Mouse (Mus musculus) embryonic facial prominence, embryonic 12.5 days (tissue): ENCODE results near the gene Atxn2. TPM values are rescaled to one million over a fixed set of nuclear protein-coding genes. Genes with fewer than 3 reads are reported as not detected.
"Not testable (repeated sequence)": the region's sequence is repeated elsewhere in the genome, so short reads cannot be mapped to it uniquely, and the experiment has no call there.

Source experiments
- ATAC-seq: fragments of 200-750 bp; cut with Nextera tagmentation; 2 replicates; pipeline ENCODE4 v1.8.0; 2017; ENCODE audit not compliant: insufficient number of reproducible peaks, insufficient read depth, low FRiP score, low TSS enrichment
- H3K27ac ChIP-seq: fragments of 300-500 bp; sonication (generic); 2 replicates; pipeline ENCODE4 v1.5.1; 2016; ENCODE audit warnings: mild to moderate bottlenecking
- H3K27me3 ChIP-seq: fragments of 300-500 bp; sonication (generic); 2 replicates; pipeline ENCODE4 v1.6.1; 2016; ENCODE audit warnings: mild to moderate bottlenecking, moderate library complexity
- H3K36me3 ChIP-seq: fragments of 300-500 bp; sonication (generic); 2 replicates; pipeline ENCODE4 v1.6.1; 2016; ENCODE audit warnings: mild to moderate bottlenecking
- H3K4me1 ChIP-seq: fragments of 300-500 bp; sonication (generic); 2 replicates; pipeline ENCODE4 v1.6.1; 2016
- H3K4me2 ChIP-seq: fragments of 300-500 bp; sonication (generic); replicated peaks from 2 replicates; pipeline ENCODE4 v1.6.1; 2016; ENCODE audit warnings: mild to moderate bottlenecking, moderate library complexity
- H3K4me3 ChIP-seq: fragments of 300-500 bp; sonication (generic); 2 replicates; pipeline ENCODE4 v1.5.1; 2016; ENCODE audit warnings: mild to moderate bottlenecking
- H3K9ac ChIP-seq: fragments of 300-500 bp; sonication (generic); 2 replicates; pipeline ENCODE4 v1.6.1; 2016; ENCODE audit warnings: mild to moderate bottlenecking, moderate library complexity
- H3K9me3 ChIP-seq: fragments of 300-500 bp; sonication (generic); 2 replicates; pipeline ENCODE4 v1.6.1; 2016; ENCODE audit warnings: mild to moderate bottlenecking, moderate library complexity
- WGBS: fragments of 180-500 bp; shearing (Covaris S2); methylation state at CpG from one replicate; pipeline ENCODE4 v1.1.7; 2016; 5-methylcytosine and 5-hydroxymethylcytosine counted together
- polyA plus RNA-seq: library from polyadenylated mRNA; unstranded; fragments of >200 nt; fragmentation: Nextera tagmentation; extraction: Ambion mirVana; gene quantifications from 2 replicates; pipeline ENCODE4 v1.2.1, GENCODE M21; 2016

The Atxn2 gene
- polyA plus RNA-seq, 1 experiment from 2014 or later = 72.3 TPM

DNA sequence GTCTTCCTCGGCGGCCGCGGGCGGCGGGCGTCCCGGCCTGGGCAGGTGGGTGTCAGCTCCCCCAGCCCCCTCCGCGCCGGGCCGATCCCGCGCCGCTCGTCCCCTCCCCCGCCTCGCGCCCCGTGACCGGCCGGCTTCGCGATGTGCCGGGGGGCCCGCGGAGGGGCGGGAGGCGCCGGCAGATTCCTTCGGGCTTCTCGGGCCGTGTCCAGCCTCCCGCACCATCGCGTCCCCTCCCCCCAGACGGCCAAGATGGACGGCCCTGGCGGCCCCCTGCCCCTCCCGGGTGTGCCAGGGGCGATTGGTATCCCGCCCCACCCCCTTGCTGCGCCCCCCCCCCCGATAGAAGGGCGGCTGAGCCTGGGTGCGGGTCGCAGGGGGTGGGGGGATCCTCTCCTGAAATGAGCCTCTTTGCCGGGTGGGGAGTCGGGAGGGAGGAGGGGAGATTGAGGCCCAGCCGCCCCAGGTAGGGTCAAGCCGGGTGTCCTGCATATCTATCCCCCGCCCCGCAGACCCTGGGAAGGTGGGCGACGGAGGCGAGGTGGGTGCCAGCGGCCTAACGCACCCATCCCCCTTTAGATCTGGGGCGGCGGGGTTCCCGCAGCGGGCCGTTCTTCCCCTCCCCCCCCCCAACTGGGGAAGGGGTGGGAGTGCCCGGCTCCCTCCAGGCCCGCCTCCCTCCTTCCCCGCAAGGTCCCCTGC lies 1.2 kb downstream of the Atxn2 start:
- H3K36me3 ChIP-seq = no peaks in the 10 kb centered on the region
- under 1% methylated on average over 58 of the region's 66 CpGs for WGBS
- no peaks in the 10 kb centered on the region for H3K27me3 ChIP-seq
- ATAC-seq = no peak; the same call in 1 of the 2 replicates
- peak overlapping the region; percentile 84 for H3K4me3 ChIP-seq
- peak overlapping the region; percentile 89 for H3K4me2 ChIP-seq
- peak overlapping the region; percentile 97 for H3K9ac ChIP-seq
- no peaks in the 10 kb centered on the region for H3K9me3 ChIP-seq
- peak overlapping the region; percentile 98 for H3K27ac ChIP-seq
- H3K4me1 ChIP-seq = peaks cover 25% of the 10 kb centered on the region

DNA sequence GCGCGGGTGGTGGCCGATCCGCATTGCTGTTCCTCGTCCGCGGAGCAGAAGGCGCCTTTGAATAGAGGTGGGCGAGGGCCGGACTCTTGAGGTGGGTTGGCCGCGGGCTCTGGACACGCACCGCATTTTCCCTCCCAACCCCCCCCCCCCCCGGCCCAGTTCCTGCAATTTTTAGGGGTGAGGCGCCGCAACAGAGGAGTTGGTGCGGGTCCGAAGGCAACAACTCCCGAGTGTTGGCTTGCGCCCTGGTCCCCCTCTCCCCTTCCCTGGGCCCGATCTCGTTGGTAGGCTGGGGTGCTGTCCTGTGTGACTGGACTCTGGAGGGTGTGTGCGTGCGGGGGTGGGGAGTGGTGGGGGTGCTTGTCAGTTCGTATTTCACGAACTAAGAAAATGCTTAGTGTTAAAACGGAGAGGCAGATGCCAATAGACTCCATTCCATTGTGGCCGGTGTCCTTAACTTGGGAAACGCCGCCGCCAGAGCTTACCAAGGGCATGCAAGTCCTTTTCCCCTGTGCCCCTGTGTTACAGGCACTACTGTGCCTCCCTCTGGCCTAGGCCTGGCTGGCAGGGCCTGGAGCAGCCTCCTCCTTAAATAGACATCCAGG lies 1.9 kb downstream of the Atxn2 start:
- Histone ChIP-seq H3K27ac (peak overlapping the region; percentile 98), H3K4me2 (peak overlapping the region; percentile 89), H3K9me3 (no peaks in the 10 kb centered on the region), H3K36me3 (no peaks in the 10 kb centered on the region), H3K4me1 (peaks cover 25% of the 10 kb centered on the region), H3K9ac (peak overlapping the region; percentile 97), H3K4me3 (peak overlapping the region; percentile 84), H3K27me3 (no peaks in the 10 kb centered on the region)
- under 1% methylated on average over 32 of the region's 32 CpGs for WGBS
- ATAC-seq = no peak

DNA sequence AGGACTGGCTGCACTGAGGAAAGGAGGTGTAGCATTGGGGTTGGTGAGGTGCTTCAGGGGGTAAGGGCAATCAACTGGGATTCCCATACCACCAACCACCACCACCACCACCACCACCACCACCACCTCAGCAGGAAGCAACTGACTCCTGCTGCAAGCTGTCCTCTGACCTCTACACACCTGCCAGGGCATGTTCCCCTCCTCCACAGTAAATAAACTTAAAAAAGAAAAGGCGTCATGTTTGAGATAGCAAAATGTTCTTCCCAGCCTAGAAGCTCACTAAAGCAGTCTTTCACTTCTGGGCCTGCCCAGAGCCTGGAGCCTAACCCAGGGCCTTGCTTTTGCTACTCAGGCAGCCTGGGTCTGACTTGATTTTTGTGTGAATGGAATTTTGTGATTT lies 3.2 kb downstream of the Atxn2 start:
- peaks cover 30% of the 10 kb centered on the region for H3K4me1 ChIP-seq
- peak overlapping the region; percentile 9; the same call in 1 of the 2 replicates for H3K4me3 ChIP-seq
- H3K27me3 ChIP-seq = no peaks in the 10 kb centered on the region
- peak overlapping the region; percentile 89 for H3K4me2 ChIP-seq
- 79% methylated on average over 1 of the region's 1 CpGs for WGBS
- H3K9ac ChIP-seq = peak overlapping the region; percentile 97; the same call in 1 of the 2 replicates
- no peak for ATAC-seq
- no peak overlapping the region for H3K27ac ChIP-seq
- H3K9me3 ChIP-seq = no peaks in the 10 kb centered on the region
- H3K36me3 ChIP-seq = no peaks in the 10 kb centered on the region

DNA sequence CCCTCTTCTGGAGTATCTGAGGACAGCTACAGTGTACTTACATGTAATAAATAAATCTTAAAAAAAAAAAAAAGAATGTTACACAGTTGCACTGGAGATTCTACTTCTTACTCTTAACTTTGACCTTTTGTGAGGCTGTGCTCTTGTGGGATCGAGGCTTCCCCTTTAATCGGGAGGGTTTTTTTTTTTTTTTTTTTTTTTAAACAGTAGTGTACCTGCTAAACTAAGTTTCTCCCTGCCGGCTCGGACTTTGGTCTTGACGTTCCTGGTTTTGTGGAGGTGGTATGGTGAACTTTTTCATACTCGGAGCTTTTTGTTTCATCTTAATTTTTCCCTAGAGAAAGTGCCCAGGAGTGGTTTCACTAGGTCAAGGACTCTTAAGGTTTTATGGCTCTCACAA lies 3.8 kb downstream of the Atxn2 start:
- H3K27me3 ChIP-seq = no peaks in the 10 kb centered on the region
- no peak overlapping the region for H3K27ac ChIP-seq
- 79% methylated on average over 6 of the region's 6 CpGs for WGBS
- no peak for ATAC-seq
- H3K4me3 ChIP-seq = no peak overlapping the region
- H3K36me3 ChIP-seq = no peaks in the 10 kb centered on the region
- peak overlapping the region; percentile 5; the same call in 1 of the 2 replicates for H3K4me2 ChIP-seq
- H3K4me1 ChIP-seq = peaks cover 34% of the 10 kb centered on the region
- no peak overlapping the region for H3K9ac ChIP-seq
- no peaks in the 10 kb centered on the region for H3K9me3 ChIP-seq

DNA sequence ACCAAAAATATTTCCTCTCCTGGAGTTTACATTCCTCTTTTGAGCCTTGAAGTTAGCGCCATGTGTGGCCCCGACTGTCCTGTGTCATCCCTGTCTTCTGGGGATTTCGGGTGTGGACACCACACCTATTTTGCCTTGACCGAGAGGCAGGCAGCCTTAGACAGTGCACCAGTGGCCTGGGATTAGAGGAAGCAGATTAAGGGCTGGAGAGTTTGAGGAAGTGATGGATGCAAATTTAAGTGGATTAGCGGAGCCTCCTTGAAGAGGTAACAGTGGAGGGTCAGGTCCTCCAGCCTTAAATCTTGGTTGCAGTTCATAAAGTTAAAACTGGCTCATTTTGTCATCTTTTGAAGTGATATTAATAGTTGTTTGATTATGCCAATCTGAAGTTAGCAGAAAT lies 7.3 kb downstream of the Atxn2 start:
- H3K4me3 ChIP-seq = no peak overlapping the region
- H3K9me3 ChIP-seq = no peaks in the 10 kb centered on the region
- H3K4me1 ChIP-seq = peaks cover 36% of the 10 kb centered on the region
- no peaks in the 10 kb centered on the region for H3K36me3 ChIP-seq
- H3K27me3 ChIP-seq = no peaks in the 10 kb centered on the region
- H3K27ac ChIP-seq = no peak overlapping the region
- ATAC-seq = no peak
- no peak overlapping the region for H3K4me2 ChIP-seq
- 85% methylated on average over 5 of the region's 5 CpGs for WGBS
- H3K9ac ChIP-seq = no peak overlapping the region

DNA sequence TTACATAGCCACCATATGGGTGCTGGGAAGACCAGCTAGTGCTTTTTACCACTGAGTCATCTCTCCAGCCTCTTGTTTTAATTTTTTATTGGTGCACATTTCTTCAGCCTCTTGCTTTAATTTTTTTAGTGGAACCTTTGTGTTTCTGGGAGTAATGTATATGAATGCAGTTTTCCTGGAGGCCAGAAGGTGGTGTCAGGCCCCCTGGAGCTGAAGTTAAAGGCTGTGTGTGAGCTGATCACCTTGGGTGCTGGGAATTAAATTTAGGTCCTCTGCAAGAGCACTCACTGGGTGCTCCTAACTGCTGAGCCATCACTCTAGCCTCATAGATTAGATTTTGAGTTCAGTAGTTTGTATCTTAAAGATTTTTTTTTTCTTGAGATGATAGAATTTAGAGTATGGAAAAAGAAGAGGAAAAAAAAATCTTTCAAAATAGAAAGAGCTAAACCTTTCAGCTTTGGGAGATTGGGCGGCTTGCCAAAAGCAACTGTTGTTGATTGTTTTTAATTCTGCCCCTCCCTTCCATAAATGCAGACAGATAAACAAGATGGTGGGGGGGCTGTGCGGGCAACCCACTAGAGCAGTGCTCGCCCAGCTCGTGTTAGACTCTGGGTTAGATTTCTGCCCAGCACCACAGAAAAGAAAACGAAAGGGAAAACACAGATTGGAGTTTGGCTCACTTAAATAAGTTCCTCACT lies 9.9 kb downstream of the Atxn2 start:
- H3K4me2 ChIP-seq = no peak overlapping the region
- WGBS = 84% methylated on average over 5 of the region's 5 CpGs
- peaks cover 15% of the 10 kb centered on the region; the same call in 1 of the 2 replicates for H3K4me1 ChIP-seq
- ATAC-seq = no peak
- no peak overlapping the region for H3K27ac ChIP-seq
- H3K9me3 ChIP-seq = no peaks in the 10 kb centered on the region
- no peaks in the 10 kb centered on the region for H3K27me3 ChIP-seq
- no peak overlapping the region for H3K4me3 ChIP-seq
- no peaks in the 10 kb centered on the region for H3K36me3 ChIP-seq
- no peak overlapping the region for H3K9ac ChIP-seq

DNA sequence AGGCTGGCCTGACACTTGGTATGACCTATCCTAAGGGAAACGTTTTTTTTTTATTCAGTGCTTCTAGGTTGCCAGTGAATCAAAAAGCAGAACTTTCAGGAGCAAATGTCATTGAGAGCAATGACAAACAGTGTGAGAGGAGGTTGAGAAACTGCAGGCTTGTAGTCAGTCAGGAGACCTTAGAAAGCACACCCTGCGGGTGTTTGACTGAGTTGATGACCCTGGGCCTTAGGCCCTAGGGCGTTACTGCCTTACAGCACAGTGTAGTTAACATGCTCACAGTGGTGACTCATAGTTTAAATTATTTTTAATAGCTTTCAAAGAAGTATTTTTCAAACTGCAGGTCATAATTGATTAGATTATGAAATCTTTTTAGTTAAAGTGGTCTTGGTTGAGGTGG lies 10.7 kb downstream of the Atxn2 start:
- Histone ChIP-seq H3K36me3 (no peaks in the 10 kb centered on the region), H3K9me3 (no peaks in the 10 kb centered on the region), H3K4me2 (no peak overlapping the region), H3K4me1 (peaks cover 12% of the 10 kb centered on the region; the same call in 1 of the 2 replicates), H3K27me3 (no peaks in the 10 kb centered on the region), H3K9ac (no peak overlapping the region), H3K4me3 (no peak overlapping the region), H3K27ac (no peak overlapping the region)
- no peak for ATAC-seq
- 79% methylated on average over 3 of the region's 3 CpGs for WGBS

DNA sequence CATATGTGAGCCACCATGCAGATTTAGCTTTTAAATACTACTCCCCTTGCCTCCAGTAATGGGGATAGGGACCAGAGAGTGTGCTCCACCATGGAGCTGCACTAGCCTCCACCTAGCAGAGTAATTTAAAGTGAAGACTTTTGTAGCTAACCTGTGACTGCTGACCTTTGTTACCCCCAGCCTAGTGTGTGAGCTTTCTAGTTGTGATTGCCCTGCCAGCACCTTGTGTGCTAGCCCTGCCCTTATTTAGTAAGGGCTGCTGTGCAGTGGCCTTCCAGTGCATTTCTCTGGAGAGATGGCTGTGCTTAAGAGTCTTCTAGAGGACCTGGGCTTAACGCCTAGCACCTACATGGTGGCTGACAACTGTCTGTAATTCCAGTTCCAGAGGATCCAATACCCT lies 13.5 kb downstream of the Atxn2 start:
- Histone ChIP-seq H3K4me3 (no peak overlapping the region), H3K27me3 (no peaks in the 10 kb centered on the region)

DNA sequence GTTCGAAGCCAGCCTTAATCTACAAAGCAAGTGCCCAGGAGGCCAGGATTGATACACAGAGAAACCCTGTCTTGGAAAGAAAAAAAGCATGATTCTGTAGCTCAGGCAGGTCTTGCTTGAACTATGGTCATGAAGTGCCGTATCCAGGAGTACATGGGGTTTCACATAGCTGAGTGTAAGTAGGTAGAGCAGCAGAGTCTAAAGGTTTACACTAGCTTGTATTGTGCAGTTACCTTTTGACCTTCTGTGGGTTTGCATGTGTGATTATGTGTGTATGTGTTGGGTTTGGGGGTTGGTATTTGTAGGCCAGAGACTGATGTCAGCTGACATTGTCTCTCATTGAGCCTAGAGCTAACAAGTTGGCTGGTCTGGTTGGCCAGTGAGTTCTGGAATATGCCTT lies 18.9 kb downstream of the Atxn2 start:
- no peak overlapping the region for H3K9ac ChIP-seq
- peaks cover 13% of the 10 kb centered on the region; the same call in 1 of the 2 replicates for H3K36me3 ChIP-seq
- ATAC-seq = no peak
- H3K27ac ChIP-seq = no peak overlapping the region
- no peaks in the 10 kb centered on the region for H3K4me1 ChIP-seq
- no peak overlapping the region for H3K4me2 ChIP-seq
- no peaks in the 10 kb centered on the region for H3K27me3 ChIP-seq
- H3K9me3 ChIP-seq = no peaks in the 10 kb centered on the region
- whole genome bisulfite sequencing = 98% methylated on average over 2 of the region's 2 CpGs
- H3K4me3 ChIP-seq = no peak overlapping the region

More for the DNA sequence above, 13.5 kb downstream of the Atxn2 start:
- Histone ChIP-seq H3K4me2 (no peak overlapping the region), H3K9ac (no peak overlapping the region), H3K27ac (no peak overlapping the region), H3K36me3 (peaks cover 10% of the 10 kb centered on the region; the same call in 1 of the 2 replicates), H3K4me1 (peaks cover 4% of the 10 kb centered on the region; the same call in 1 of the 2 replicates), H3K9me3 (no peaks in the 10 kb centered on the region)
- ATAC-seq = no peak
- WGBS = 88% methylated on average over 1 of the region's 1 CpGs

DNA sequence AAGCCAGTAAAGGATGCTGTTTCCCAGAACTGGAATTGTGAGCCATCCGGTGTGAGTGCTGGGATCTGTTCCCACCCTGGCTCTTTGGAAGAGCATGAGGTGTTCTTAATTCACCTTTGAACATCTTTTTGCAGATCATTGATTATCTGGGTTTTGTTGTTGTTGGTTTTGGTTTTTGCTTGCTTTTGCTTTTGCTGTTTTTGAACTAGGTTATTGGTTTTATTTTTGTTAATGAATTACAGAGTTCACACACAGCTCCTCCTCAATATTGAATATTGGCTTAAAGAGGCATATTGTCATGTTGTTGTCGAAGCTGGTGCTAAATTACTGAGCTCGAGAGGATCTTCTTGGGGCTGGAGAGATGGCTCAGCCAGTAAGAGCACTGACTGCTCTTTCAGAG lies 25.5 kb downstream of the Atxn2 start:
- no peak overlapping the region for H3K9ac ChIP-seq
- no peak overlapping the region for H3K27ac ChIP-seq
- no peak overlapping the region for H3K4me3 ChIP-seq
- ATAC-seq = no peak
- WGBS = 97% methylated on average over 3 of the region's 3 CpGs
- H3K4me2 ChIP-seq = no peak overlapping the region
- no peaks in the 10 kb centered on the region for H3K4me1 ChIP-seq
- H3K9me3 ChIP-seq = no peaks in the 10 kb centered on the region
- 0 out of 2 replicates have a peak, but pooled peaks cover 8% of the 10 kb centered on the region for H3K36me3 ChIP-seq
- H3K27me3 ChIP-seq = no peaks in the 10 kb centered on the region

DNA sequence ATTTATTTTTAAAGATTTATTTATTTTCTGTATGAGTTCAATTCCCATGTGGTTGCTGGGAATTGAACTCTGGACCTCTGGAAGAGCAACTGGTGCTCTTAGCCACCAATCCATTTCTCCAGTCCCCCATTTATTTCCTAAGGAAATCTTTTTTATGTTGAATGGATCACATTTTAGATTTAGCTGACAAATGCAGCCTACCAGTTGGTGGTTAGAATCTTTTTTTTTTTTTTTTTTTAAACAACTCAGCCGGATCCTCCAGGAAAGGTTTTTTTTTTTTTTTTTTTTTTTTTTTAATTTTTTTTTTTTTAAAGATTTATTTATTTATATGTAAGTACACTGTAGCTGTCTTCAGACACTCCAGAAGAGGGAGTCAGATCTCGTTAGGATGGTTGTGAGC lies 27.0 kb downstream of the Atxn2 start:
- H3K4me3 ChIP-seq, ATAC-seq, H3K4me1 ChIP-seq, H3K4me2 ChIP-seq, H3K36me3 ChIP-seq, H3K27ac ChIP-seq, H3K27me3 ChIP-seq, H3K9ac ChIP-seq, H3K9me3 ChIP-seq: not testable (repeated sequence)
- 94% methylated on average over 2 of the region's 2 CpGs for WGBS
